Mouse (Mus musculus): ENCODE data around the gene Klhl29.

- TF ChIP-seq CTCF (IDR thresholded peaks at IDR 0.05; ENCODE audit: borderline replicate concordance, control insufficient read depth, extremely low read depth, insufficient read depth, low read length, poor library complexity) = no peak
- no peak for TF ChIP-seq POLR2A (IDR thresholded peaks at IDR 0.05; ENCODE audit: control insufficient read depth, extremely low read depth, insufficient read depth, low read length, poor library complexity)
Measured at GRCm38 (mm10) chr12:5189446-5190150, 185.9 kb downstream of the Klhl29 start.
